Mouse (Mus musculus): ENCODE measurements around the gene Atp5j2.

DNA sequence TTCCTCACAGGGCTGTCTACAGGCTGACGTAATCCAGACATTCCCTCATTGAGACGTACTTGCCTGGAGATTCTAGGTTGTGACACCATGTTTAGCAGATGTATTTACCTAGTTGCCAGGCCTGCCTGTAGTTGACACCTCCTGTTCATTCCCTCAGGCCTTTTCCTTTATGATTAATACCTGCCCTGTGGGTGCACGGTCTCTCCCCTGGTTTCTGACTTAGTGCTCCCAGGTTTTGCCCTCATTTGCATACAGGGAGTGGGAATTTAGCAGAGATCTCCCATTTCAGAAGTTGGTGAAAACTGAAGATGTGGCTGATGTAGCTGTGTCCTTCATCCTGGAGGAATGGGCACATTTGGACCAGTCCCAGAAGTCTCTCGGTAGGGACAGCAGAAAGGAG lies 20.4 kb upstream of the Atp5j2 start:
- TF ChIP-seq CTCF (IDR thresholded peaks at IDR 0.05 in 2 of 3, conservative IDR thresholded peaks at IDR 0.05 in 1 of 3; ENCODE audit: control insufficient read depth in 1 of 3, insufficient read depth in 1 of 3, low read depth in 2 of 3, low read length in 3 of 3, poor library complexity in 1 of 3, severe bottlenecking in 1 of 3) (no peak), MAX (IDR thresholded peaks at IDR 0.05; ENCODE audit: low read length) (no peak), GATA1 (IDR thresholded peaks at IDR 0.05; ENCODE audit: low read depth, low read length) (no peak), SIN3A (IDR thresholded peaks at IDR 0.05; ENCODE audit: low read length) (no peak), GABPA (IDR thresholded peaks at IDR 0.05; ENCODE audit: low read depth, low read length) (no peak), POLR2A (IDR thresholded peaks at IDR 0.05; ENCODE audit: control insufficient read depth in 1 of 2, insufficient read depth in 1 of 2, low read depth in 1 of 2, low read length in 2 of 2, poor library complexity in 1 of 2) (no peak), EP300 (IDR thresholded peaks at IDR 0.05; ENCODE audit: low read depth in 1 of 2, low read length in 2 of 2) (no peak), ELF1 (IDR thresholded peaks at IDR 0.05; ENCODE audit: low read depth, low read length) (no peak), HCFC1 (IDR thresholded peaks at IDR 0.05; ENCODE audit: low read depth, low read length) (no peak), RAD21 (IDR thresholded peaks at IDR 0.05; ENCODE audit: low read depth, low read length) (no peak), JUND (IDR thresholded peaks at IDR 0.05; ENCODE audit: low read depth, low read length) (no peak), TCF12 (IDR thresholded peaks at IDR 0.05; ENCODE audit: low read depth, low read length) (no peak), MEF2A (IDR thresholded peaks at IDR 0.05; ENCODE audit: extremely low read depth, insufficient replicate concordance, low read depth, low read length, poor library complexity, severe bottlenecking) (no peak)
